Mouse (Mus musculus): ENCODE data around the gene Hdx.

GRCm38 (mm10) chrX:111660381-111660780, 36.5 kb downstream of the Hdx start:
- TF ChIP-seq CTCF (IDR thresholded peaks at IDR 0.05; ENCODE audit: control insufficient read depth, insufficient read depth, insufficient replicate concordance, low read depth, low read length), result no peak
- TF ChIP-seq POLR2A (IDR thresholded peaks at IDR 0.05; ENCODE audit: control insufficient read depth, low read depth, low read length), result no peak

All from testis, adult 2 months (tissue).